Mouse (Mus musculus) spleen, adult 10 weeks (tissue): ENCODE measurements around the gene Cebpa. TPM values are rescaled to one million over a fixed set of nuclear protein-coding genes. Genes with fewer than 3 reads are reported as not detected.

Experiments
- polyA plus RNA-seq: library from polyadenylated mRNA; stranded (reverse); fragments of 350-450 nt; fragmentation: Illumina TruSeq; extraction: RNeasy Lipid Tissue Mini Kit (QIAGEN cat#74804); gene quantifications from one replicate; pipeline ENCODE4 v1.2.3, GENCODE M21; 2015; ENCODE audit warnings: low replicate concordance; ENCODE audit not compliant: insufficient read depth

Cebpa gene
- polyA plus RNA-seq = 17.2 TPM

DNA sequence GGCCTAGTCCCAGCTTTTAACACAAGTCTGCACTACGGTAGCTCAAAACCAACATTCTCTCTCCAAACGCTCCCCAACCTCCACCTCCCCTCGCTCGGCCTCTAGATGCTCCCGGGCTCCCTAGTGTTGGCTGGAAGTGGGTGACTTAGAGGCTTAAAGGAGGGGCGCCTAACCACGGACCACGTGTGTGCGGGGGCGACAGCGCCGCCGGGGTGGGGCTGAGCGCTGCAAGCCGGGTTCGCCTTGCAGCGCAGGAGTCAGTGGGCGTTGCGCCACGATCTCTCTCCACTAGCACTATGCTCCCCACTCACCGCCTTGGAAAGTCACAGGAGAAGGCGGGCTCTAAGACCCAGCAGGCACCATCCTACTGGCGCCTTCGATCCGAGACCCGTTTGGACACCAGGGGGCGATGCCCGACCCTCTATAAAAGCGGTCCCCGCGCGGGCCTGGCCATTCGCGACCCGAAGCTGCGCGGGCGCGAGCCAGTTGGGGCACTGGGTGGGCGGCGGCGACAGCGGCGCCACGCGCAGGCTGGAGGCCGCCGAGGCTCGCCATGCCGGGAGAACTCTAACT is at the start of gene Cebpa:
Gene Cebpa, plus strand, starts transcription at position 453 of the 573 bp plus-strand sequence.

Other genes starting within 250 kb of the Cebpa start
- 17.2 TPM for gene Pepd, start 206.9 kb upstream of the Cebpa start, polyA plus RNA-seq
- gene Cebpg, start 62.7 kb upstream of the Cebpa start, polyA plus RNA-seq = 43.3 TPM
- gene Slc7a10, start 67.1 kb downstream of the Cebpa start, polyA plus RNA-seq = 0.50 TPM
- 1.4 TPM for gene Lrp3, start 96.2 kb downstream of the Cebpa start, polyA plus RNA-seq
- 11.8 TPM for gene Gpatch1, start 199.1 kb downstream of the Cebpa start, polyA plus RNA-seq
- 0.75 TPM for gene Rhpn2, start 214.9 kb downstream of the Cebpa start, polyA plus RNA-seq